Mouse (Mus musculus) neural tube, embryonic 15.5 days (tissue): Measurements from ENCODE around the gene Sh2b2. TPM values are rescaled to one million over a fixed set of nuclear protein-coding genes. Genes with fewer than 3 reads are reported as not detected.

Experiments used
- ATAC-seq: fragments of 200-750 bp; cut with Nextera tagmentation; 2 replicates; pipeline ENCODE4 v1.8.0; 2017; ENCODE audit warnings: mild to moderate bottlenecking, moderate TSS enrichment, moderate library complexity; ENCODE audit not compliant: low FRiP score
- H3K27ac ChIP-seq: fragments of 300-500 bp; sonication (generic); replicated peaks from 2 replicates; pipeline ENCODE4 v1.5.1; 2015; ENCODE audit warnings: mild to moderate bottlenecking, inconsistent platforms
- H3K27me3 ChIP-seq: fragments of 300-500 bp; sonication (generic); replicated peaks from 2 replicates; pipeline ENCODE4 v1.6.1; 2015; ENCODE audit warnings: inconsistent platforms
- H3K36me3 ChIP-seq: fragments of 300-500 bp; sonication (generic); 2 replicates; pipeline ENCODE4 v1.6.1; 2015; ENCODE audit warnings: inconsistent platforms
- H3K4me1 ChIP-seq: fragments of 300-500 bp; sonication (generic); 2 replicates; pipeline ENCODE4 v1.6.1; 2015; ENCODE audit warnings: inconsistent platforms
- H3K4me2 ChIP-seq: fragments of 300-500 bp; sonication (generic); 2 replicates; pipeline ENCODE4 v1.6.1; 2015; ENCODE audit warnings: inconsistent platforms, mild to moderate bottlenecking, moderate library complexity
- H3K4me3 ChIP-seq: fragments of 300-500 bp; sonication (generic); replicated peaks from 2 replicates; pipeline ENCODE4 v1.5.1; 2015; ENCODE audit warnings: mild to moderate bottlenecking, inconsistent platforms
- H3K9ac ChIP-seq: fragments of 300-500 bp; sonication (generic); replicated peaks from 2 replicates; pipeline ENCODE4 v1.6.1; 2015; ENCODE audit warnings: mild to moderate bottlenecking, inconsistent platforms
- H3K9me3 ChIP-seq: fragments of 300-500 bp; sonication (generic); replicated peaks from 2 replicates; pipeline ENCODE4 v1.6.1; 2016; ENCODE audit warnings: inconsistent platforms
- WGBS: fragments of 180-500 bp; shearing (Covaris S2); methylation state at CpG from one replicate; pipeline ENCODE4 v1.1.7; 2015; ENCODE audit warnings: mixed read lengths; 5-methylcytosine and 5-hydroxymethylcytosine counted together
- polyA plus RNA-seq: library from polyadenylated mRNA; unstranded; fragments of >200 nt; fragmentation: Nextera tagmentation; extraction: Ambion mirVana; gene quantifications from 2 replicates; pipeline ENCODE4 v1.2.1, GENCODE M21; 2015

Sh2b2 gene
- polyA plus RNA-seq, 1 experiment from 2014 or later, result 24.1 TPM

DNA sequence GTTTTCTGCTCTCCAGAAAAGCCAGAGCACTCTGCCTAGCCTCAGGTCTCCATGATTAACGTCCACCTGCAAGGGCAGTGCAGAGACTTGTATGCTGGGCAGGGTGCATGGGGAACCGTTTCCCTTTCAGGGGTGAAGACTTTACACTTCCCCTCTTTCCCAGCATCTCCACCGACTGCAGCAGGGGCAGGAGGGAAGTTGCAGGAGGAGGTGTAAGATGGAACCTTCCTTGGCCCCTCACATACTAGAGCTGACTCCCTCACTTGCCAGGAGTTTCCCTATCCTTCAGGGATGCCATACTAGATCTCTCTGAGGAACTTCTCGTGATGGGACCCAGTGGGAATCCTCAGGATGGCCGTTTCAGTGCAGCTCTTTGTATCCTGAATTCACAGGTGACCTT lies 35.8 kb downstream of the Sh2b2 start:
- no peaks in the 10 kb centered on the region for H3K36me3 ChIP-seq
- no peak overlapping the region for H3K9ac ChIP-seq
- no peak for ATAC-seq
- H3K27me3 ChIP-seq, result no peaks in the 10 kb centered on the region
- no peak overlapping the region for H3K4me3 ChIP-seq
- no peaks in the 10 kb centered on the region for H3K4me1 ChIP-seq
- no peaks in the 10 kb centered on the region for H3K9me3 ChIP-seq
- H3K27ac ChIP-seq, result no peak overlapping the region
- WGBS, result 74% methylated on average over 5 of the region's 5 CpGs
- no peak overlapping the region for H3K4me2 ChIP-seq

DNA sequence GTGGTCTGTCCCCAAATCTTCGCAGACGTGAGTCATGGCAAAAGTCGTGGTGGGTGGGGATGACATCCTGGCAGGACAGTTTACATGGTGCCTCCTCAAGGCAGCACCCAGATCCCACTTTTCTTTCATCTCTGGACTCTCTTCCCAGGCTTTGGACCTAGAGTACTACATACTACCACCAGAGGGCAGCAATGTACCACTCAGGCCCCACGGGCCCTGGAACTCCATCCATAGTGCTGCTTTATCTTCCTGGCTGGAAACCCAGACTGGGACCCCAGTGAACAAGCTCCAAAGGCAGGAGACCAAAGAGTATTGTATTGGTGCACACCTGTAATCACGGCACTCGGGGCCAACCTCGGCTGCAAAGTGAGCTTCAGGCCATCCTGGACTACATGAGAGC lies 44.5 kb downstream of the Sh2b2 start:
- peak; percentile 19; the same call in 1 of the 2 replicates for ATAC-seq
- WGBS, result 33% methylated on average over 7 of the region's 7 CpGs
- Histone ChIP-seq H3K27me3 (no peaks in the 10 kb centered on the region), H3K9ac (no peak overlapping the region), H3K27ac (no peak overlapping the region), H3K36me3 (peaks cover 4% of the 10 kb centered on the region), H3K4me1 (peaks cover 16% of the 10 kb centered on the region), H3K4me2 (no peak overlapping the region), H3K9me3 (no peaks in the 10 kb centered on the region), H3K4me3 (no peak overlapping the region)

DNA sequence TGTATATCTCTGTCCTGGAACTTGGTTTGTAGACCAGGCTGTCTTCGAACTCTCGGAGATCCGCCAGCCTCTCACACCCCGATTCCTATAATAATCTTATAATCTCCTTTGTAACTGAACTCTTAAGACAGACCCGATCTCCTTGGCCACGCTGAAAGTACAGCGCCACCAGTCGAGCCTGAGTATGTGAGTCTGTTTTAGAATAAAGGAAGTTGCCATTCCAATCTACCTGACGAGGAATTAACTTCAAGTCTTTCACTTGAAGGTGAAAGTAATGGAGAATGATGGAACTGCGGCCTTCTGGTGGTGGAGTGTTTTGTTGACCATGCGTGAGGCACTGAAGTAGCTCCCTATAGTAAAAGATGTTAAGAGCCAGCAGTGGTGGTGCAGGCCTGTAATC lies 46.8 kb downstream of the Sh2b2 start:
- Histone ChIP-seq H3K9ac (peak overlapping the region; percentile 93), H3K4me2 (peak overlapping the region; percentile 90), H3K4me3 (peak overlapping the region; percentile 92), H3K4me1 (peaks cover 16% of the 10 kb centered on the region), H3K27me3 (no peaks in the 10 kb centered on the region), H3K9me3 (no peaks in the 10 kb centered on the region), H3K36me3 (peaks cover 28% of the 10 kb centered on the region), H3K27ac (peak overlapping the region; percentile 87; the same call in 1 of the 2 replicates)
- ATAC-seq, result no peak
- 30% methylated on average over 11 of the region's 11 CpGs for WGBS

DNA sequence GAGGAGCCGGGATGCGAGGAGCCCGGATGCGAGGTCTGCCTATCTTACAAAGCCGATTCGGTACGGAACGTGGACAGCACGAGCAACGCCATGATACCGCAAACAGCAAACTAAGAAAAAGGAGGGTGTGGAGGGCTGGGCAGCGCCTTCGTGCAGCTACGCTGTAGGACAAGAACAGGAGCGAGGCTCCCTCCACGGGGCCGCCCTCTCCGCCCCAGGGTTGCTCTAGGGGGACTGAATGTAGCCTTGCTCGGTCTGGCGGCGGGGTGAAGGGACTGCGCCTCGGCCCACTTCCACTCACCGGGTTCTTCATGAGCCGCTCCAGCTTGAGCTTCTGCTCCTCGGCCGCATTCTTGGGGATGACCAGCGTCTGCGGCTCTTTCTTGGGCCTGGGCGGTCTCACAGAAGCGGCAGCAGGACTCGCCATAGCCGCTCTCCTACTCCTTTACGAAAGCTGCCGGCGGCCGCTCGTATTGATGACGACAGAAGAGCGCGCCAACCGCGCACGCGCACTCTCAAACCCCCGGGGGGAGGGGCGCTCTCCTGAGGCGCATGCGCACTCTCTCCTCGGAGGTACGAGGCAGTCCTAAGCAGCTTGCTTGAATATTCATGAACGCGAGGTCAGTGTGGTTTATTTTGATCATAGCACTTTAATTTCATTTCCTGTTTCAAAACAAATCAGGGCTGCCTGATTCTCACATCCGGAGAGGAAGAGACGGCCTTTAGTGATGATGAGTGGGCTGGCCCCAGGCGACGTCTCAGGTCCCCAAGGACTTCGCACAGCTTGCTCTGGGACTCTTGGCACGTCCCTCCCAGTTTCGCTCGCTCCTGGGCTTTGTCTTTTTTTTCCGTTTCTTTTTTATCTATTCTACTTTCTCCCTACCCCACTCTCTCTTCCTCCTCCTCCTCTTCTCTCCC lies 47.6 kb downstream of the Sh2b2 start, which contains the start of gene Prkrip1:
Prkrip1 (minus strand) TSS at position 490 of the 918 bp plus-strand sequence.
- Histone ChIP-seq H3K27ac (peak within 1 kb of the TSS; percentile 87), H3K27me3 (no peaks in the 10 kb centered on the region), H3K9ac (peak within 1 kb of the TSS; percentile 93), H3K4me2 (peak within 1 kb of the TSS; percentile 90), H3K4me3 (peak within 1 kb of the TSS; percentile 92), H3K4me1 (peaks cover 16% of the 10 kb centered on the region), H3K9me3 (no peaks in the 10 kb centered on the region), H3K36me3 (peaks cover 35% of the 10 kb centered on the region)
- under 1% methylated on average over 62 of the region's 62 CpGs for WGBS
- peak; percentile 87 for ATAC-seq

DNA sequence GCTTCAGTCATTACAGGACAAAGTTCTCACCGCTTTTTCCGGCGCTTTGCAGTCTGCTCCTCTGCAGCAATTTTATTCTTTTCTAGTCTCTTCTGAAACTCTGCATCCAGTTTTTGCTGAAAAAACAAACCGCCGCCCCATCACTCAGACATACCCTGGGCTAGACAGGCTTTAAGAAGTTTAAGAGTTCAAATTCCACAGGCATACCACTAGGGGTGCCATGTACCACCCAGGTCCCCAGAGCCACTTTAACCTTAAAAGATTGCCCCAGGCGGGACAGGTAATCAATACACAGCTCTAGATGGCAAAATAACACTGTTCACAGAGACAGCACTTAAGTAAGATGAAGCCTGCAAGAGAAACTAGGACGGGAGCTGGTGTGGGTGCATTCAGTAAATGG lies 54.5 kb downstream of the Sh2b2 start:
- no peak for ATAC-seq

DNA sequence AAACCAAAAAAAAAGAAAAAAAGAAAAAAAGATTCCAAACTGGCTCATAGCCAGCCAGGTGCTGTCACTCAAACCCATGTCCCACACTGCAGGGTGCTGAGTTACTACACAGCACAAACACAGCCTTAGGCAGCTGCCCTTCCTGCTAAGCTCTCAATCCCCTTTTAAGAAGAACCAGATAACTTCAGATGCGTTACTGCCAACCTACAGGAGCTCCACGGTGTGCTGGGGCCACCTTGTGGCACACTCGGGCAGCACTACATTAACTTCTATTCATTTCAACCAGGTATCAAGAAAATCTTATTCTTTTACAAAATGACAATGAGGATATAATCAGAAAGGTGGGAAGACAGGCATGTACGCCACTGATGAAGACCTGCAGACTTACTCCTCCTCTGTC lies 59.6 kb downstream of the Sh2b2 start:
- ATAC-seq, result no peak
- 46% methylated on average over 4 of the region's 4 CpGs for WGBS
- H3K36me3 ChIP-seq, result peaks cover 63% of the 10 kb centered on the region

More for the DNA sequence above, 54.5 kb downstream of the Sh2b2 start:
- Histone ChIP-seq H3K4me1 (no peaks in the 10 kb centered on the region), H3K27me3 (no peaks in the 10 kb centered on the region), H3K4me3 (no peak overlapping the region), H3K9ac (no peak overlapping the region), H3K27ac (no peak overlapping the region), H3K36me3 (peaks cover 86% of the 10 kb centered on the region), H3K9me3 (no peaks in the 10 kb centered on the region), H3K4me2 (no peak overlapping the region)
- 88% methylated on average over 7 of the region's 7 CpGs for WGBS

DNA sequence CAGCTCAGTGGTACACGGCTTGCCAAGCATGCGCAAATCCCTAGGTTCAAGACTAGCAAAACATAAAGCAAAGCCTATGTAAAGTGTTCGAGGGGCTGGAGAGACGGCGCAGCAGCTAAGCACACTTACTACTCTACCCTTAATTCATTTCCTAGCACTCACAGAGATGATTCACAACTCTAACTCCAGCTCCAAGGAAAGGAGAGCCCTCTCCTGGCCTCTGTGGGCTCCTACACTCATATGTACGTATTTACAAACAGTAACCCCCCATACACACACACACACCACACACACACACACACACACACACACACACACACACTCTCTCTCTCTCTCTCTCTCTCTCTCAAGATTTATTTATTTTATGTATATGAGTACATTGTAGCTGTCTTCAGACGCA lies 62.6 kb downstream of the Sh2b2 start:
- no peak for ATAC-seq

More for the DNA sequence above, 59.6 kb downstream of the Sh2b2 start:
- H3K4me1 ChIP-seq, result no peaks in the 10 kb centered on the region
- H3K27me3 ChIP-seq, result no peaks in the 10 kb centered on the region
- H3K9ac ChIP-seq, result no peak overlapping the region
- H3K4me3 ChIP-seq, result no peak overlapping the region
- H3K27ac ChIP-seq, result no peak overlapping the region
- no peaks in the 10 kb centered on the region for H3K9me3 ChIP-seq
- H3K4me2 ChIP-seq, result no peak overlapping the region

DNA sequence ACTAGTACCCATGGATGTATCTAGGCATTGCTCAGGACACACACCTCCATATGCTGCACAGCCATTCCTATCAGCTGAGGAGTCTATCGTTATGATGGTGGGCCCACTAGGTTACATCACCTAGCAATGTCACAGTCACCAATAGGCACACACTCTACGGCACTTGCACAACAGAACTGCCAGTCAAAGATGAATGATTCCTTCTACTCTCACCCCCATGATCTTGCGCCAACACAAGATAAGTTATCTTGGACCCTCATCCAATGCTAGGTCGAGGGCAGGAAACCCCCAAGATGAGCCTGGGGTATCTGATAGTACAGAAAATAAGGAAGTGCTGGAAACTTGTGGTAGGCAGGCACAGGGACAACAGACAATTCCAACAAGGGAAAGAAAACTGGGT lies 63.5 kb downstream of the Sh2b2 start:
- Histone ChIP-seq H3K4me1 (no peaks in the 10 kb centered on the region), H3K9ac (no peak overlapping the region), H3K27ac (no peak overlapping the region), H3K4me3 (no peak overlapping the region), H3K9me3 (no peaks in the 10 kb centered on the region), H3K36me3 (peaks cover 66% of the 10 kb centered on the region), H3K27me3 (no peaks in the 10 kb centered on the region), H3K4me2 (no peak overlapping the region)
- WGBS, result 99% methylated on average over 4 of the region's 4 CpGs
- ATAC-seq, result no peak

More for the DNA sequence above, 62.6 kb downstream of the Sh2b2 start:
- Histone ChIP-seq H3K27ac (no peak overlapping the region), H3K9ac (no peak overlapping the region), H3K4me3 (no peak overlapping the region), H3K4me1 (no peaks in the 10 kb centered on the region), H3K27me3 (no peaks in the 10 kb centered on the region), H3K9me3 (no peaks in the 10 kb centered on the region), H3K36me3 (peaks cover 68% of the 10 kb centered on the region), H3K4me2 (no peak overlapping the region)
- 92% methylated on average over 7 of the region's 7 CpGs for WGBS

DNA sequence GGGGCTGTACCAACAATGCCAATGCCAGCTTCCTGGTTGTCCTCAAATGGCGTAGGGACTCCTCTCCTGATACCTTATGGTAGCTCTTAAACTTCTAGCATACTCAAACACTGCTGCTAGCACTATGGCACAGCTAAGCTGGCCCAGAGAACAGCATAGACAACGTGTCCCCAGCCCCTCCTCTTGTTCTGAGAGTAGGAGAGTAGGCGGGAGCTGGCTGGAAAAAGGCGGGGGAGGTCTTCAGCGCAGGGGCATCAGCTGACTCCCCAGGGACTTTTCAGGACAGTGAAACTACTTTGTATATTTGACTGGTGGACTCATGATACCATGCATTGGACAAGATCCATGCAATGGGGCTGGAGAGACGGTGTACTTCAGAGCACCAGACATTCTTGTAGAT lies 64.3 kb downstream of the Sh2b2 start:
- Histone ChIP-seq H3K4me2 (no peak overlapping the region), H3K27me3 (no peaks in the 10 kb centered on the region), H3K36me3 (peaks cover 69% of the 10 kb centered on the region), H3K4me1 (no peaks in the 10 kb centered on the region), H3K4me3 (no peak overlapping the region), H3K9ac (no peak overlapping the region), H3K9me3 (no peaks in the 10 kb centered on the region), H3K27ac (no peak overlapping the region)
- ATAC-seq, result no peak
- 90% methylated on average over 6 of the region's 6 CpGs for WGBS

DNA sequence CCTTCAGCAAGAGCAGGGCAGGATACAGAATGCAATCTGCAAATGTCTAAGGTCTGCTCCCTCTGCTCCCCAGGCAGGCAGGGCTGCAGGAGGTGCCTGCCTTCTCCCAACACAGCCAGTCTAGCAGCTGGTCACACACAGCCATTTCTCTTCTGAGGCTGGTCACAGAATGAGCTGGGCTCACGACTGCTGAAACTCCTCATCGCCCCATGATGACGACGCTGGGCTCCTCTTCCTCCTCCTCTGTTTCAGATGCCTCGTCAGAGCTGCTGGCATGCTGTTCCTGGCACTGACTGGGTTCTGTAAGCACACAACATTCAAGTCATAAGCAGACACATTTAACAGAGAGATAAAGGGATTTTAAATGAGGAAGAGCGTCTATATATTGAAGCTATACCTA lies 65.2 kb downstream of the Sh2b2 start:
- Histone ChIP-seq H3K4me3 (no peak overlapping the region), H3K36me3 (peaks cover 66% of the 10 kb centered on the region), H3K4me2 (no peak overlapping the region), H3K27ac (no peak overlapping the region), H3K9ac (no peak overlapping the region), H3K4me1 (no peaks in the 10 kb centered on the region), H3K27me3 (no peaks in the 10 kb centered on the region), H3K9me3 (no peaks in the 10 kb centered on the region)
- 85% methylated on average over 6 of the region's 6 CpGs for WGBS
- no peak for ATAC-seq

DNA sequence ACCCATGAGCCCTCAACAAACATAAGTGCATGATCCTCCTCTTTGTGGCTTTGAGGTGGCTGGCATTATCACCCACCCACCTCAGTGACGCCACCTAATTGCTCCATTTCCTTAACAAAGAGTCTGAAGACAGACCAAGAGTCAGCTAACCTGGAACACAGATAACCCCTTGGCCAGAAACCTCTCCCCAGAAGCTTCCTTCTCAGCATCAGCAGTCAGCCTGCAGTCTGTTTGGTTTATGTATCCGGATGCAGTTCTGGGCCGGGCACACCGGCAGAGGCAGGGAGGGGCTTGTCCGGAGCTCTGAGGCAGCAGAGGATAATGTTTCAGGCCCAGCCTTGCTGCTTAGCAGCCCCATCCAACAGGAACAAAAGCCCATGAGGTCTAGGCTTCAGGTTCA lies 66.8 kb downstream of the Sh2b2 start:
- no peaks in the 10 kb centered on the region for H3K4me1 ChIP-seq
- no peak overlapping the region for H3K4me3 ChIP-seq
- no peak overlapping the region for H3K9ac ChIP-seq
- H3K36me3 ChIP-seq, result peaks cover 59% of the 10 kb centered on the region
- H3K9me3 ChIP-seq, result no peaks in the 10 kb centered on the region
- H3K4me2 ChIP-seq, result no peak overlapping the region
- H3K27ac ChIP-seq, result no peak overlapping the region
- no peak for ATAC-seq
- WGBS, result 78% methylated on average over 5 of the region's 5 CpGs
- H3K27me3 ChIP-seq, result no peaks in the 10 kb centered on the region
